In genomic region chr7:64451861-64452382, GRCm38 (mm10) we compare ENCODE assay signal across 19 mouse cellular contexts. TPM values are rescaled to one million over a fixed set of nuclear protein-coding genes. Genes with fewer than 3 reads are reported as not detected.
DNase-seq lines count a peak whose midpoint lies in the region; ATAC-seq lines count a peak whose summit lies in the region.
"Had no signal": no experiment of that assay in that cellular context is flagged by ENCODE, and none has a peak within 500 bp of the region (broad histone marks: within the 10 kb centered on the region; RNA-seq: fewer than 3 reads in every experiment).

No protein-coding gene starts in this region.

- H3K36me3 ChIP-seq in hindbrain, embryonic 14.5 days (replicated peaks; ENCODE audit: control insufficient read depth, insufficient read depth) = no peaks in the 10 kb centered on the region
- H3K36me3 ChIP-seq: embryonic facial prominence, embryonic 10.5 days; heart, embryonic 15.5 days; kidney, embryonic 15.5 days; lung, embryonic 15.5 days had no signal

- H3K4me3 ChIP-seq in hindbrain, embryonic 14.5 days (replicated peaks; ENCODE audit: low read length) = no peak overlapping the region
- H3K4me3 ChIP-seq: embryonic facial prominence, embryonic 10.5 days; erythroblast, embryonic 14.5 days; heart, embryonic 15.5 days; kidney, embryonic 15.5 days; lung, embryonic 15.5 days had no signal

- DNase-seq in cerebellum, postnatal 10 days = peak; percentile 54 to 61
- DNase-seq in cerebellum, adult 8-10 months = no peak
- peak; percentile 5 to 30 for DNase-seq in left cerebral cortex, adult 9 months (ENCODE audit: low spot score in 2 of 2)
- no peak for DNase-seq in left cerebral cortex, adult 11 months (ENCODE audit: low spot score)
- peak; percentile 48 for DNase-seq in brain, adult 2 months (ENCODE audit: low read depth, low spot score)
- DNase-seq in hindbrain, embryonic 14.5 days (ENCODE audit: low spot score) = no peak
- no peak for DNase-seq in lung, postnatal 25 days (ENCODE audit: low spot score)
- DNase-seq: adrenal gland, postnatal 14 days; thymus, postnatal 25 days had no signal

- no peaks in the 10 kb centered on the region for H3K27me3 ChIP-seq in hindbrain, embryonic 14.5 days (ENCODE audit: control insufficient read depth, insufficient read depth, low read length)
- H3K27me3 ChIP-seq: heart, embryonic 15.5 days; kidney, embryonic 15.5 days; lung, embryonic 15.5 days had no signal

- no peaks in the 10 kb centered on the region for H3K9me3 ChIP-seq in hindbrain, embryonic 14.5 days (ENCODE audit: control insufficient read depth, low read length)
- H3K9me3 ChIP-seq: embryonic facial prominence, embryonic 10.5 days; heart, embryonic 15.5 days; kidney, embryonic 15.5 days; lung, embryonic 15.5 days had no signal

- H3K9ac ChIP-seq in hindbrain, embryonic 14.5 days = no peak overlapping the region
- H3K9ac ChIP-seq: heart, embryonic 15.5 days; kidney, embryonic 15.5 days; lung, embryonic 15.5 days had no signal

- no peak for ATAC-seq in hindbrain, embryonic 14.5 days (ENCODE audit: low FRiP score)
- no peak for ATAC-seq in megakaryocyte-erythroid progenitor cell, adult 5-6 weeks (replicated peaks; ENCODE audit: low FRiP score, low TSS enrichment, poor library complexity, severe bottlenecking)

- peak overlapping the region; percentile 29; the same call in 1 of the 2 replicates for H3K27ac ChIP-seq in hindbrain, embryonic 14.5 days
- H3K27ac ChIP-seq: embryonic facial prominence, embryonic 10.5 days; heart, embryonic 15.5 days; kidney, embryonic 15.5 days; lung, embryonic 15.5 days; stomach, postnatal 0 days had no signal

- 79% methylated on average over 5 of the region's 5 CpGs for WGBS in hindbrain, embryonic 14.5 days

- H3K4me1 ChIP-seq in hindbrain, embryonic 14.5 days (replicated peaks; ENCODE audit: control insufficient read depth, insufficient read depth, low read length) = peaks cover 14% of the 10 kb centered on the region; the same call in 1 of the 2 replicates
- H3K4me1 ChIP-seq: embryonic facial prominence, embryonic 10.5 days; heart, embryonic 15.5 days; kidney, embryonic 15.5 days; lung, embryonic 15.5 days had no signal

- no peak overlapping the region for H3K4me2 ChIP-seq in hindbrain, embryonic 14.5 days (replicated peaks)
- H3K4me2 ChIP-seq: heart, embryonic 15.5 days; kidney, embryonic 15.5 days; lung, embryonic 15.5 days had no signal

RNA-seq across cellular contexts. Expression of gene Apba2, which starts 49.6 kb away (rescaled TPM):
- polyA plus RNA-seq in hindbrain, embryonic 14.5 days (2014; fragmentation: Nextera tagmentation; extraction: Ambion mirVana) = 169 and 172 TPM in 2 replicates
- total RNA-seq in megakaryocyte-erythroid progenitor cell, adult 5-6 weeks (2014; fragmentation: Nextera tagmentation) = not detected in 2 replicates
- total RNA-seq in megakaryocyte-erythroid progenitor cell, adult 5-6 weeks (2017) = not detected in 2 replicates
- total RNA-seq: gastrocnemius, adult 18-20 months; liver, adult 2 months; megakaryocyte progenitor cell, adult 5-6 weeks had no signal
- polyA plus RNA-seq: erythroblast, embryonic 14.5 days had no signal

RNA-seq across cellular contexts. Expression of gene Mcee, which starts 59.5 kb away (rescaled TPM):
- 47.3 and 58.9 TPM in 2 replicates for polyA plus RNA-seq in hindbrain, embryonic 14.5 days (2014; fragmentation: Nextera tagmentation; extraction: Ambion mirVana)
- 45.6 and 49.8 TPM in 2 replicates for total RNA-seq in megakaryocyte-erythroid progenitor cell, adult 5-6 weeks (2014; fragmentation: Nextera tagmentation)
- total RNA-seq in megakaryocyte-erythroid progenitor cell, adult 5-6 weeks (2017) = 80.3 and 112 TPM in 2 replicates

RNA-seq across cellular contexts. Expression of gene Mphosph10, which starts 59.9 kb away (rescaled TPM):
- 20.2 and 22.5 TPM in 2 replicates for polyA plus RNA-seq in hindbrain, embryonic 14.5 days (2014; fragmentation: Nextera tagmentation; extraction: Ambion mirVana)
- total RNA-seq in megakaryocyte-erythroid progenitor cell, adult 5-6 weeks (2014; fragmentation: Nextera tagmentation) = 62.4 and 71.1 TPM in 2 replicates
- 180 and 206 TPM in 2 replicates for total RNA-seq in megakaryocyte-erythroid progenitor cell, adult 5-6 weeks (2017)

Comparison
In these comparisons a context has a peak if more than half of its experiments do, and no peak if none do; other contexts are left out.
1. DNase-seq: peak in cerebellum, postnatal 10 days (2 of 2), left cerebral cortex, adult 9 months (2 of 2) and brain, adult 2 months (single experiment); none in cerebellum, adult 8-10 months (single experiment), left cerebral cortex, adult 11 months (single experiment), hindbrain, embryonic 14.5 days (single experiment) and lung, postnatal 25 days (single experiment).